Mouse (Mus musculus) inflammation-experienced regulatory T-cells (primary cell): Measurements from ENCODE around the gene AV320801. TPM values are rescaled to one million over a fixed set of nuclear protein-coding genes. Genes with fewer than 3 reads are reported as not detected.

ENCODE experiments used
- polyA plus RNA-seq, 2 experiments: library from polyadenylated mRNA; unstranded; fragments of 100-300 nt; shearing (Covaris generic); gene quantifications; one replicate each; pipeline ENCODE4 v1.2.1; 2017

Gene AV320801
- polyA plus RNA-seq: under 1 TPM in 1 of 2 experiments, not detected in 1; 0.13 TPM

DNA sequence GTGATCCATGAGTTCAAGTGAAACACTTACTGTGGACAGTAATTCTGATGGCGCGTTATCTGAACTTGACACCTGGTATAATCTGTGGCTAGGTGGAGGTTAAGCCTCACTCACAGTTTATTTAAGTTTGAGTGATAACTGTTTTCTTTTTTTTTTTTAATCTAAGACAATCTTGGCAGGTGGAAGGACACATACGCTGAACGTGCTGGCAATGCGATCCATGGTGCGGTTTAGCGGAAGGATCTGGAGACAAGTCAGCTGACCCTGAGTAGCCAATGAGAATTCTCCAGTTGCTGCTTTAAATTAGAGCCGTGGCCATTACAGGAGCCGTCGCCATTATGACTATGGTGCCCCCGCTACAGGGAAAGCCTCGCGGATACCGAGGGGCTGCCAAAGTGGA lies at the start of gene AV320801:
TSS of gene AV320801 (plus strand) at position 301 of the 400 bp plus-strand sequence.

Other genes with a start within 250 kb of the AV320801 start
- not detected for gene Pramel3, start 192.3 kb upstream of the AV320801 start, polyA plus RNA-seq
- gene Gm5128, start 121.3 kb upstream of the AV320801 start, polyA plus RNA-seq: under 1 TPM in 1 of 2 experiments, not detected in 1; 0.08 TPM
- under 1 TPM in 1 of 2 experiments, not detected in 1; 0.08 TPM for gene Gm7903, start 60.8 kb upstream of the AV320801 start, polyA plus RNA-seq
- not detected for gene Nxf7, start 104.2 kb downstream of the AV320801 start, polyA plus RNA-seq
- gene Prame, start 133.1 kb downstream of the AV320801 start, polyA plus RNA-seq: not detected
- gene Tcp11x2, start 199.2 kb downstream of the AV320801 start, polyA plus RNA-seq: not detected
- gene Tmsb15a, start 230.7 kb downstream of the AV320801 start, polyA plus RNA-seq: not detected
- 10 to 100 TPM; 12.7 to 13.9 TPM for gene Armcx5, start 248.1 kb downstream of the AV320801 start, polyA plus RNA-seq
- 10 to 100 TPM; 38.6 to 43.3 TPM for gene Gprasp1, start 248.1 kb downstream of the AV320801 start, polyA plus RNA-seq